Mouse (Mus musculus) bone marrow, adult 2 months (tissue): ENCODE measurements around the gene Shisa4. TPM values are rescaled to one million over a fixed set of nuclear protein-coding genes. Genes with fewer than 3 reads are reported as not detected.

Source experiments
- H3K27ac ChIP-seq: fragments of 200-500 bp; 2 replicates; pipeline ENCODE4 v1.5.1; 2012; ENCODE audit warnings: low read depth, mild to moderate bottlenecking, control low read depth, inconsistent platforms, low read length; ENCODE audit not compliant: control insufficient read depth, poor library complexity, insufficient read depth
- H3K4me1 ChIP-seq: fragments of 200-500 bp; 2 replicates; pipeline ENCODE4 v1.6.1; 2011; ENCODE audit warnings: low read length; ENCODE audit not compliant: control insufficient read depth, insufficient read depth
- H3K4me3 ChIP-seq: fragments of 200-500 bp; replicated peaks from 2 replicates; pipeline ENCODE3; 2011; ENCODE audit warnings: mild to moderate bottlenecking, low read depth, low read length, control low read depth; ENCODE audit not compliant: control insufficient read depth
- CTCF ChIP-seq: fragments of 200-500 bp; IDR thresholded peaks from 2 replicates; pipeline ENCODE4 v1.5.1; 2011; ENCODE audit warnings: low read length, control low read depth; ENCODE audit not compliant: control insufficient read depth, insufficient read depth
- POLR2A ChIP-seq: fragments of 200-500 bp; IDR thresholded peaks from 2 replicates; pipeline ENCODE4 v1.6.1; 2011; ENCODE audit warnings: low read depth, mild to moderate bottlenecking, control low read depth, low read length, borderline replicate concordance; ENCODE audit not compliant: control insufficient read depth
- WGBS: fragments of 180-500 bp; shearing (Covaris S2); methylation state at CpG from one replicate; pipeline ENCODE4 v1.1.7; 2018; 5-methylcytosine and 5-hydroxymethylcytosine counted together
- polyA plus RNA-seq: library from polyadenylated mRNA; stranded (reverse); fragments of >200 nt; gene quantifications from 2 replicates; pipeline ENCODE4 v1.2.4, GENCODE M21; 2011; ENCODE audit warnings: low replicate concordance; ENCODE audit not compliant: missing spikeins, insufficient read depth, insufficient read length

Gene Shisa4
- polyA plus RNA-seq, 1 experiment, result not detected

DNA sequence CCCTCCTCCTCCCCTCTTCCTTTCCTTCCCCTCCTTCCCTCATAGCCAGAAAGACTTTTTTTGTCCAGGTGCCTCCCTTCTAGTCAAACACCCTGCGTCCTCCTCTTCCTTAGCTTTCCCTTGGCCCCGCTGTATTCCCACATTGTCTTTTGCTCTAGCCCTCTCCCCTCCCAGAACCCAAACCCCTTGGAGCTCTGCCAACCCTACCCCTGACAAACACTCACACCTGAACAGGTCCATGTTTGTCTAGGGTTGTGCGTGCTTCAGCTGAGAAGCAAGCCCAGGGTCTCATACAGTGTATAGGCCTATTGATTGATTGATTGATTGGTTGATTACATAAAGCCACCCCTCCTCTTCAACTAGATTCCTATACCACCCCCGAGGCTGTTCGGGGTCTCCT, 5.6 kb downstream of the Shisa4 start:
- H3K4me3 ChIP-seq, result no peak overlapping the region
- H3K4me1 ChIP-seq, result no peaks in the 10 kb centered on the region
- H3K27ac ChIP-seq, result no peak overlapping the region
- TF ChIP-seq POLR2A, result no peak
- TF ChIP-seq CTCF, result no peak
- WGBS, result 79% methylated on average over 5 of the region's 5 CpGs

DNA sequence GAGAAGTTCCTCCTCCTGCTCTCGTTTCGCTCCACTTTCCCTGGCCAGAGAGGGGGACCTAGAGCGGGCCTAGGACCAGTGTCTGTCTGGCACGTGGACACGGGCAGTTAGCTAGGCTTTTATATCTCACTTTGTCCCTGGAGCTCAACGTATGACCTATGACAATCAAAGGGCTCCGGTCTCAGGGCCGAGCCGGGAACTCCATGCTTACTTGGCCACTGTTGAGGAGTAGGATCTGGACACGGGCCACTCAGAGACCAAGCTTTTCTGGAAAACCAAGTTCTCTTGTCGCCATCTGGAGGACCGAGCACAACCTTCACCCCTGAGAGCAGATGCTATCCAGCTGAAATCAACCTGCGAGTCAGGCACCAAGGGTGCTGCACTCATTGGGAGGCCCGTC, 6.1 kb downstream of the Shisa4 start:
- WGBS, result 13% methylated on average over 14 of the region's 14 CpGs

DNA sequence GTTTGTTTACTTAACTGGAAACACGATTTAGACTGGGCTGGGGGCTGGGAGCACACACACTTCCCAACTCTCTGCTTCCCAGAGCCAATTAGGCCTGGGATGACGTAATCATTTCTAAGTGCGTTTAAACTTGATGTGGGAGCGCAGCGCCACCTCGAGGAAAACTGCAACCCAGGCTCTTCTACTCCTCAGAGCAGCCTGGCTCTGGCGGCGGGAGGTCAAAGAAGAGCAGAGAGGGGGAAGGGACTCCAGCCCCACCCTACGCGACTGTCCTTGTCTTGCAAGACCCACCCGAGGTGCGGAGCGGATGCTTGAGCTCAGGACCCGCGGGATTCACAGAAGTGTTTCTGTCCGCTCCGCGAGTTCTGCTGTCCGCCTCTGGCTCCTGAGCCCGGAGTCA, 6.8 kb downstream of the Shisa4 start:
- WGBS, result 1% methylated on average over 20 of the region's 20 CpGs
- Histone ChIP-seq H3K4me3 (no peak overlapping the region), H3K27ac (no peak overlapping the region), H3K4me1 (no peaks in the 10 kb centered on the region)
- peak; percentile 64 for TF ChIP-seq CTCF
- no peak for TF ChIP-seq POLR2A

More for the DNA sequence above, 6.1 kb downstream of the Shisa4 start:
- H3K27ac ChIP-seq, result no peak overlapping the region
- TF ChIP-seq CTCF (no peak), POLR2A (no peak)
- H3K4me3 ChIP-seq, result no peak overlapping the region
- no peaks in the 10 kb centered on the region for H3K4me1 ChIP-seq

DNA sequence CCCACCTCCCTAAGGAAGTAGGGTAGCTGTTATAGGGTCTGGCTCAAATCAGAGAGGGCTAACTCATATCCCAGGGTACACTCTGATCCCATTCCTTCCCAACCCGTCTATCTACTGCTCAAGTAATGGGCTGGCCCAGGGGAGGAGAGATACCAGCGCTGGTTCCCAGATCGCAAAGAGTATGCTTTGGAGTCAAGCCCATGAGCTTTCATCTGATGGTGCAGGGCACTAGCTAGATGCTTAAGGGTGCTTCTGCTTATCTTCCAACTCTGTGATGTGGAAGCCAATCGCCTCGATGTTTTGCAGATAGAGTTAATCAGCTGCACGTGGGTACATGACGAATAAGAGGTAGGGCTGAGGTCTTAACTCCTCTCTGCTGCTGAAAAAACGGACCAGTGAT, 7.4 kb downstream of the Shisa4 start:
- 68% methylated on average over 8 of the region's 8 CpGs for WGBS
- H3K4me1 ChIP-seq, result no peaks in the 10 kb centered on the region

DNA sequence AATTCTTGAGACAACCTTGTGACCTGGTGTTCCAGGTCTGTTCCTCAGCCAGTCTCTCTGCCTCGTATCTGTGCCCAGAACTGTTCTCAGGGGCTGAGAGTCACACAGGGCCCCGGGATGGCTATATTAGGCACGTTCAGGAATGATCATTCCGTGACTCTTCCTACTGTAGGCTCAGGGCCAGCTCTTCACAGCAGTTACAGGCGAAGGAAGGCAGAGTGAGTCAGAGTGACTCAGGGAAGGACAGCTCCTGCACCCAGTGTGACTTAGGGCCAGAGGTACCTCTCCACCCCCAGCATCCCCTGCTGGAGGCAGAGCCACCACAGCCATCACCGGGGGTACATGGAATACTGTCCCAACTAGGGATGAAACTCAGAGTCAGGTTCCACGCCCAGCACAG, 8.0 kb downstream of the Shisa4 start:
- H3K27ac ChIP-seq, result no peak overlapping the region
- H3K4me1 ChIP-seq, result no peaks in the 10 kb centered on the region
- WGBS, result 81% methylated on average over 7 of the region's 7 CpGs
- TF ChIP-seq CTCF (no peak), POLR2A (no peak)
- H3K4me3 ChIP-seq, result no peak overlapping the region

More for the DNA sequence above, 7.4 kb downstream of the Shisa4 start:
- no peak overlapping the region for H3K27ac ChIP-seq
- TF ChIP-seq CTCF, result no peak
- TF ChIP-seq POLR2A, result no peak
- H3K4me3 ChIP-seq, result no peak overlapping the region

DNA sequence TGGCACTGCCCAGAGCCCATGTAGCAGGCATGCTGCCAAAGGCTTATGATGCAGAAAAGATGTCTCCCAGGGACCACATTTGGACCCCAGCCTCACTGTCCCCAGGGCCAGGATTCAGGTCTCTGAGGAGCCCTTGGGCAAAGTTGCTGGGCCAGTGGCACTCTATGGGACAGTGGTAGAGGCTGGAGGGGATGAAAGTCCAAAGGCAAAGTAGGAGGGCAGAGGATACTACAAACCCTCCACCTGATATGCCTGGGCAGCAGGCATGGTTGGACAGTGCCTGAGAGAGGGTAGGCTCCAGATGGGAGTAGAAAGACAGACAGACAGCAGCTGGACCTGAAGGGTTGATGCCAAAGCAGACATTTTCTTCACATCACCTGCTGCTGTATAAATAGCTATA, 8.7 kb downstream of the Shisa4 start:
- H3K4me1 ChIP-seq, result no peaks in the 10 kb centered on the region
- TF ChIP-seq CTCF (no peak), POLR2A (no peak)
- no peak overlapping the region for H3K4me3 ChIP-seq
- no peak overlapping the region; the same call in 1 of the 2 replicates for H3K27ac ChIP-seq

DNA sequence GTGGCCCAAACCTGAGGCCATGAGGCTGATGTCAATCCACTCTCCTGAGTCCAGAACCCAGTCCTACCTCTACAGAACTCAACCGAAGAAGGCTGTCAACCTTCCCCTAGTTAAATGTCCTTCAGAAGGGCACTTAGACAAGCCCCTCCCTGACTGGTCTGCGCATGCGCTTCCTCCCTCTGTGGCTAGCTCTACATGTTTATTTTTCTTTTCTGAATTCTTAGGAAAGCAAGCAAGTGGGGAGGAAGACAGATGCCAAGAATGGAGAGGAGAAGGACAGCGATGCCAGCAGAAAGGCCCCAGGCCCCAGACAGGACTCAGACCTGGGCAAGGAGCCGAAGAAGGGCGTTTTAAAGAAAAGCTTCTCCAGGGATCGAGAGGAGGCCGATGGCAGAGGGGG, 11.6 kb downstream of the Shisa4 start:
- Histone ChIP-seq H3K27ac (no peak overlapping the region), H3K4me1 (no peaks in the 10 kb centered on the region), H3K4me3 (no peak overlapping the region)
- no peak for TF ChIP-seq POLR2A
- TF ChIP-seq CTCF, result no peak
- WGBS, result 84% methylated on average over 8 of the region's 8 CpGs

DNA sequence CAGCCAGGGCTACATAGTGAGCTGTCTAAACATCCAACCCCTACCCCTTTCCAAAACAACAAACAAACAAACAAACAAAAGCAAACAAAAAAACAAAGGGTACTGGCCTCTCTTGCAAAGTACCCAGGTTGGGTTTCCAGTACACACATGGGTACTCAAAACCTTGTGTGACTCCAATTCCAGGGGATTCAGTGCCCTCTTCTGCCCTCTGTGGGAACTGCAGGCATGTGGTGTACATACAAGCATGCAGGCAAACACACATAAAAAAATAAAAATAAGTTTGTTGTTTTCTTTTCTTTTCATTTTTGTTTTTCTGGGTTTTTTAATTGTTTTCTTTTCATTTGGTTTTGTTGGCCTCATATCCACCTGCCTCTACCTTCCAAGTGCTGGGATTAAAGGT, 12.9 kb downstream of the Shisa4 start:
- no peak overlapping the region for H3K4me3 ChIP-seq
- TF ChIP-seq POLR2A, result no peak
- TF ChIP-seq CTCF, result no peak
- H3K4me1 ChIP-seq, result no peaks in the 10 kb centered on the region
- H3K27ac ChIP-seq, result no peak overlapping the region

DNA sequence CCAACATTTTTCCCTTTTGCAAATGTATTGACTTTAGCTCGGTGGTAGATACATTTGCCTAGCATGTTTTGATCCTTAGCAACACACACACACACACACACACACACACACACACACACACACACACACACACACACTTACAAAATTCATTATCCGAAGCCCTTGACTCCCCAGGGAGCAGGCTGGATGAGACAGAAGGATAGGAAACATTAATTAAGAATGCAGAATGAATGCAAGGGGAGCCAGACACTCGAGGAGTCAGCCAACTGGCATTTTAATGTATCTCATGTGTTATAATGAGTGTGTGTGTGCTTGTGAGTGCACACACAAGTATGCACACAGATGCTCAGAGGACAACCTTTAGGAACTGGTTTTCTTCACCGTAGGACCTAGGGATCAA, 13.5 kb downstream of the Shisa4 start:
- 72% methylated on average over 4 of the region's 4 CpGs for WGBS
- no peak overlapping the region for H3K4me3 ChIP-seq
- no peak for TF ChIP-seq POLR2A
- TF ChIP-seq CTCF, result no peak
- no peak overlapping the region for H3K27ac ChIP-seq
- no peaks in the 10 kb centered on the region for H3K4me1 ChIP-seq
